Mouse (Mus musculus) kidney, adult 11 months (tissue): Measurements from ENCODE around the gene Hoxb1.
A peak's percentile ranks its signal among the peaks of the same experiment; 100 is the strongest.

Experiments
- DNase-seq: peaks from one replicate; pipeline ENCODE4 v3.0.0; 2022

Gene Hoxb1

DNA sequence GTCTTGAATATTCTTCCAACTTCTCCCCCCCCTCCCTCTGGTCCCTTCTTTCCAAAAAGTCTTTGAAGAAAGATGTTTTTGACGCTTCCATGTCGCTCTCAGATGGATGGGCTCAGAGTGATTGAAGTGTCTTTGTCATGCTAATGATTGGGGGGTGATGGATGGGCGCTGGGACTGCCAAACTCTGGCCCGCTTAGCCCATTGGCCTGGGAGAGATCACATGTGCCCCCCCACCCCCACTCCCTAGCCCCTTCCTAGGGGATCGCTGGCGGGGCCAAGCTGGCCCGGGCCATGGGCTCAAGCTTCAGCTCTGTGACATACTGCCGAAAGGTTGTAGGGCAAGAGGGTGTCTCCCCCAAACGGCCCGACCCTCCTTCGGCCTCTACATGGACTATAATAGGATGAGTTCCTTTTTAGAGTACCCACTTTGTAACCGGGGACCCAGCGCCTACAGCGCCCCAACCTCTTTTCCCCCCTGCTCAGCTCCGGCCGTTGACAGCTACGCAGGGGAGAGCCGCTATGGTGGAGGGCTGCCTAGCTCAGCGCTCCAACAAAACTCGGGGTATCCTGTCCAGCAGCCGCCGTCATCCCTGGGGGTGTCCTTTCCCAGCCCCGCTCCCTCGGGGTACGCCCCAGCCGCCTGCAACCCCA, at the start of gene Hoxb1:
Gene Hoxb1, plus strand, starts transcription at position 312 of the 651 bp plus-strand sequence.
- DNase-seq: no peak

DNA sequence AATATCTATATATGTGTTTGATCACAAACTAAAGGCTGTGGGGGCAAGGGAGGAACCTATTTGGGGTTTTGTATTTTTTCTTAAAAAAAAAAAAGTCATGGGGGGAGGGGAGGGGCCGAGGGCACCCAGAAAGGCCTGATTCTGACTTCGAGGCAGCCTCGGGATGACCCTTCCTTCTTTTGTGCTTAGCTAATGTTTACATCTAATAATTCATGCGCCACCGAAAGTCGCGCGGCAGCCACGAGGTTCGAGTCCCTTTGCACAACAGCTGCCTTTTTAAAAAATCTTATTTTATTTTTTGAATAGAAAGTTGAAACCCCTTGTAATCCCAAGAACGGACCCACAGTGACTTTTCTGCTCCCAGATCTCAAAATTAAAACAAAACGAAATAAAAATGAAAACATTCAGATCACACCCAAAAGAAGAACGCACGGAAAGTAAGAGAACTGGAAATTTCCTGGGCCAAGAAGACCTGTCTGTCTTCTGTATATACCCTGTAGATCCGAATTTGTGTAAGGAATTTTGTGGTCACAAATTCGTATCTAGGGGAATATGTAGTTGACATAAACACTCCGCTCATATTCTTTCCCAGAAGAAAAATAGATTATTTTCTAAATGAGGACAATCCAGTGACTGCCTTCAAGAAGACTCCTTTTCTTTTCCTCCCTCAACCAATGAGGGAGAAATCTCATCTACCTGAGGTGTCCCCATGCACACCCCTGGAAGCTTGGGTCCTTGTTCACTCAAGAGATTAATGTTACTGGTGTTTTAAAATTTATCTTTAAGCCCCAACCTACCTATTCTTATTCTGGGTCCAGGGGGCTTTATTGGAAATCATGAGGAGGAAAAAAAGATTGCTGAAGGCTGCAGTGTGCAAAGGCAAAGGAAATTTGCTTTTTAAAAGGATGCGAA, 48.6 kb upstream of the Hoxb1 start:
- DNase-seq: no peak

DNA sequence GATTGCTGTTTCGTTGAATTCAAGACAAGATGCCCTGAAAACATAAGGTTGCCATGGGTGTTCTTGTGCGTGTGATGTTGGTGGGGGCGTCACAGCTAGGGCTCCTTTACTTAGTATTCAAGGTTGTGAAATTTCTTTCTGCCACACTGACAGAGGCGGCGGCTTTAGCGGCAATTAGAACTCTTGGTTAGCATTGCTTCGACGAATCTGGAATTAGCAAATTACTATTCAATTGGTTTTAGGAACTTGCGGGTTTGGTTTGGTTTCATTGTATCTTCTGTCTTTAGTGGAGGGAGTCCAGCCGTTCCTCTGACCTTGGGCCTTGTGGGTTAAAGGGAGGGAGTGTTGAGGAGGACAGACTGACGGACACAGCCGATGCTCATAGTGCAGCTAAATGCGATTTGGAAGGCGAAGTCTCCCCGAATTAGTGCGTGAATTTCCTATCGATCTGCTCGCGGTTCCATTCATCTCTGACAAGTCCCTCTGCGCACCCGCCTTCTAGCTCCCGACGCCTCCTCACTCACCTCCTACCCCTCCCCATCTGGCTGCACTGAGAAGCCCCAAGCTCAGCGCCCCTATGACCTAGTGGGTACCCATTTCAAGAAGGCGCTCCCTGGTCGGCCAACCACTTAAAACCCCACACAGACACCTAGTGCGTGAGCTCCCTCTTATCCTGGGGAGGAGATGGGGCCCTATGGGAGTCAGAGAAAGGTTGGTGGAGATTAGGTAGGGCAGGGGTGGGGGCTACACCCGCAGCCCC, 47.8 kb upstream of the Hoxb1 start, which contains the start of gene Hoxb4:
Gene Hoxb4, plus strand, starts transcription at position 660 of the 760 bp plus-strand sequence.
- no peak for DNase-seq

DNA sequence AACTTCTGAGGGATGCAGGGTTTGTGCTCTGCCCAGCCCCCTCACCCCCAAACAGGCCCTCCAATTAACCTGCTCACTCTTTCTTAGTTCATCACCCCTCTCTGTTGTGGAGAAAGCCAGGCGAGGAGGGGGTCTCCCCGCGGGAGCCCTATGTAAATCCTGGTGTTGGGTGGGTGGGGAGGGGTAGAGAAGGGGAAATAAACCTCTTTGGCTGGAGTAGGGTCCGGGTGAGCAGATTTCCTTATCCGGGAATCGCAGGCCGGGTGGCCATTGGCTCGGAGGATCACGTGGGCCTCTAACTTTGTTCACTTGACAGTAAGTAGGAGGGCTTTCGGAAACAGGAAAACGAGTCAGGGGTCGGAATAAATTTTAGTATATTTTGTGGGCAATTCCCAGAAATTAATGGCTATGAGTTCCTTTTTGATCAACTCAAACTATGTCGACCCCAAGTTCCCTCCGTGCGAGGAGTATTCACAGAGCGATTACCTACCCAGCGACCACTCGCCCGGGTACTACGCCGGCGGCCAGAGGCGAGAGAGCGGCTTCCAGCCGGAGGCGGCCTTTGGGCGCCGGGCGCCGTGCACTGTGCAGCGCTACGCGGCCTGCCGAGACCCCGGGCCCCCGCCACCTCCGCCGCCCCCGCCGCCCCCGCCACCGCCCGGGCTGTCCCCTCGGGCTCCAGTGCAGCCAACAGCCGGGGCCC, 47.0 kb upstream of the Hoxb1 start:
- DNase-seq: peak; percentile 90

DNA sequence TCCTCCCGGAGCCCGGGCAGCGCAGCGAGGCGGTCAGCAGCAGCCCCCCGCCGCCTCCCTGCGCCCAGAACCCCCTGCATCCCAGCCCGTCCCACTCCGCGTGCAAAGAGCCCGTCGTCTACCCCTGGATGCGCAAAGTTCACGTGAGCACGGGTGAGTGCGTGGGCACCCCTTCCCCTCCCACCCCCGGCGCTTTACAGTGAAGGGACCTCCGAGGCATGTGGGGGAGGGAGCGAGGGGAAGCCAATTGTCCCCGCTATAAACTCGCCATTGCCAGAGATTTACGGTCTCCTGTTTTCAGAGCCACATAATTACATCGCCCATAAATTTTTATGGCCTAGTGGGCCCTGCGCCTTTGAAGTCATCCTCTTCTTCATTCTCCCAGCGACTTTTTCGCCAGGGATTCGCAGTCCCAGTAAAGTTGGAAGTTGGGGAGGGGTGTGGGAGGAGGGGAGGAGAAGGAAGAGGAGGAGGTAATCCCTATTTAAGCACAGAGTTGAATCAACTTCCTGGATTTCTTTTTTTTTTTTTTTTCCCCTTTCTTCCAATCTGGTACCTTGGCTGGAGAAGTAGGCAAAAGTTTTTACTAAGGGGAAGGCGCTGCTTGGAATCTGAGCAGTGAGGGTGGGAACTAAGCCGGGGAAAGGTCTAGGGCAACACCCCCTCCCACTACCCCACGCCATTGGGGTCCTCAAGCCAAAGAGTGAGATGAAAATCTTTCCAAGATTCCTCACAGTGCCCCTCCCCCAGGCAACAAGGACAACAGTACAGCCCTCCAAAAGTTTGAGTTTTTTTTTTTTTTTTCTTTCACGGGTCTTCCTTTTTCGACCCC, 46.3 kb upstream of the Hoxb1 start:
- peak; percentile 69 for DNase-seq

DNA sequence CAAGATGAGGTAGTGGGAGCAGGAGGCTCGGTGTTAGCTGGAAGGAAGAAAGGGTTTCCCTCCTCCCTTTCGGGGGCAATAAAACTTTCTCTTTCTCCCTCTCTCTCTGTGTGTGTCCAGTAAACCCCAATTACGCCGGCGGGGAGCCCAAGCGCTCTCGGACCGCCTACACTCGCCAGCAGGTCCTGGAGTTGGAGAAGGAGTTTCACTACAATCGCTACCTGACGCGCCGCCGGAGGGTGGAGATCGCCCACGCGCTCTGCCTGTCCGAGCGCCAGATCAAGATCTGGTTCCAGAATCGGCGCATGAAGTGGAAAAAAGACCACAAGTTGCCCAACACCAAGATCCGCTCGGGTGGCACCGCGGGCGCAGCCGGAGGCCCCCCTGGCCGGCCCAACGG, 45.6 kb upstream of the Hoxb1 start:
- peak; percentile 70 for DNase-seq

DNA sequence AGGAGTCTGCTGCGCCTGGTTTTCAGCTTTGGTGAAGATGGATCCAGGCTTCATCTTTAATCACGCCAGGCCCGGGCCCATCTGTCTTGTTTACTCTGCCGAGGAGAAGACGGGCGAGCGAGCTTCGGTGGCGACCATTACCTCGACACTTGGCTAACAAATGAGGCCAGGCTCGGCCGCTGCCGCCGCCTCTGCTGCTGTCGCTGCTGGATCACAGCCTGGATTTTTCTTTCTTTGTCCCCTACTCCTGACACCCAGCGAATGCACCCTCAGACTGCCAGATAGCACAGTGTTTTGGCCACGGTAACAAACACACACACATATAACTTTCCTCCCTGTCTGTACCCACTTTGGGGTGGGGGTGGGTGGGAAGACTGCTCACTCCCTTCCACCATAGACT, 44.9 kb upstream of the Hoxb1 start:
- no peak for DNase-seq

DNA sequence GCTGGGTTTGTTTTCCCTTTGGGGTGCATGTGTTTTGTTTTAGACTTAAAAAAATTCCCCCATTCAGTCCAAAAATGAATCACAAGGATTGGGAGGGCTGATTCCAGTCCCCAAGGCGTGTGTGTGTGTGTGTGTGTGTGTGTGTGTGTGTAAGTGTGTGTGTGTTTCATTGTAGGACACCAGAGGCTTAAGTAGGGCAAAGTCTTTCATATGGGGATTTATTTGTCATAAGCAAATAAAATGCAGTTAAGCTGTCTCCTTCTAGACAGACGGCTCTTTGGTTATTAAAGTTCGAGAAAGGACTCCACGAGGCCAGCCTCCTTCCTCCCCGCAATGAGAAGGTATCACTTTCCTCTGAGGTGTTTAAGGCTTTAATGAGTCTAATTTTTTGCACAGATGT, 43.7 kb upstream of the Hoxb1 start:
- no peak for DNase-seq

DNA sequence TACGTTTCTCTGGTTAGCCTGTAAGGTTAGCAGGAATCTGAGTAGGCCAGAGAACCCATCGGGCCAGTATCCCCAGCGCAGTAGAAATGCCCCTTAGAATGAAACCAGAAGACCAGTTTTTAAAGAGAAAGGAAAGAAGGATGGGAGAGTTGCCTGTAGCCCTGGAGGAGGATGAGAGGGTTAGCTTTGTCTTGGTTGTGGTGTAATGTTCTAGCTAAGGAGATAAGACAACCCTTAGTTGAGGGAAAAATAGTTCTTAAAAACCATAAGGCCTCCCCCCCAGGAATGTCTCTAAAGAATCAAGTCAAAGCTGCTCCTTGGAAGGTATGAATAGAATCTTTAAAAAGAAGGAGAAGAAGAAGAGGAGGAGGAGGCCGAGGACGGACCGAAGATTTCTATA, 42.8 kb upstream of the Hoxb1 start:
- DNase-seq: no peak

DNA sequence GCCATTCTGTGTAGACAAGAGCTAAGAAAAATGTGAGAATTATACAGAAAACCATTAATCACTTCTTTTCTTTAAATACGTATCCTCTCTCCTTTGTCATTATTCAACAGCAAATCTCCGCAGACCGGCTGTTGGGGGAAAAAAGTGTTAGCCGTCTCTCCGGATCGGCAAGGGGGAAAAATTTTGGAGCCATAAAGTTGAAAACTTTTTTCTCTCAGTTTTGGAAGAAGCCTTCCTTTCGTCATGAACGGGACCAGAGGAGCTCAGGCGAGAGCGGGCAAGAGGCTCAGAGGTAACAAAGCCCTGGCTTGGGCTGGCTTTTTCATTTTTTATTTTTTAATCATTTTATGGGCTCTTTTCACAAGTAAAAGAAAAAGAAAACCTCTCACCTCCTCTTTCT, 42.4 kb upstream of the Hoxb1 start, which contains the start of gene Hoxb3:
Gene Hoxb3, plus strand, starts transcription at position 173 of the 400 bp plus-strand sequence.
- no peak for DNase-seq

DNA sequence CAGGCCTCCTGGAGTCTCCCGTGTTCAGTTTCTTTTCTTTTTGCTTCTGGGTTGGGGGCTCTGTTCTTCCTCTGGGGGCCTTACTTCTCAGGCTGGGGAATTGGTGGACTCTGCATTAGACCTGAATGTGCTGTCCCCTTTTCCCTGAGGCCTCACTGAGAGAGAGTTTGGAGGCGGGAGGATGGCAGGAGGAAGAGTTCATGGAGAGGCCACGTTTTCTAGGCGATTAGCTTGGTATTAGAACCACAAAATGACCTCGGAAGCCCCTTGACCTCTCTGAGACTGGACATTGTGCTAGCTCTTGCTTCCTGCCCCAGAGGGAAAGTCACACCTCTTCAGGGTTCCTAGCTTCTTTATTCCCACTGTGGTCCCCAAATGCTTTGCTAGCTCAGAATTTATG, 41.4 kb upstream of the Hoxb1 start:
- no peak for DNase-seq

DNA sequence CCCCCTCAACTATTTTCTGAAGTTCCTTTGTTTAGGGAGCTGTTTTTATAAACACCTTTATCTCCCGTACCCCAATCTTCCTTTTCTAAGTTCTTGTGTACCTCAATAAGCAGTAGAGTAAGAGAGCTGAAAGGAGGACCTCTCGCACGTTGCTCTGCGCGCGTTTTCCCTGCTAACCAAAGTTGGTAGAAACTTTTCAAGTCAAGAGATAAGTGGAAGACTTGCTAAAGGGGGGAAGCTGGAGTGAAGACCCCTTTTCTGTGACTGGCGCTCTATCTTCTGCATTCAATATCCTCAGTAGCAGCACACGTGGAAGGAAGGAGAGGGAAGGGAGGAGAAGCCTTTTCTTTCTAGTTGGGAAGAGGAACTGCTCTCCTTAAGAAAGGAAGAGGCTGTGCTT, 40.6 kb upstream of the Hoxb1 start:
- DNase-seq: no peak

DNA sequence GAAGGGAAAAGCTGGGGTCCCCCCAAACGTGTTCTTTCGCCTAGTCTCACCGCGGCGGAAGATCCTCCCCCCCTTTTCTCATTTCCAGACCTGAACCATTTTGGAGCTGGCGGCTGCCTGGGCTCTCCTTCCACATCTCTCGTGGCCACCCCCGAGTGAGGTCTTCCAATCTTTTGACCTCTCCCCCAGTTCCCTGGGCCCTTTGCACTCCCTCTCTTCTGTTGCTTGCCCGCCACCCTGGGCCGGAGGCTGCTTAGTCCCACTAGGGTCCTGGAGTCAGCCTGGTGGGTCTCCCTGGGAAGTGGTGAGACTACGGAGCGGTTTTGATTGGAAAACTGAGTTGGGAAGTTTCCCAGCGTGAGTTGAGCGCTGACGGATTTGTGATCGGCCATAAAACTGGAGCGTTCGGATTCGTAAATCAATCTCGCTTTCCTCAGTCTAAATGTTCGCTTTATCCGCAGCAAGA, 39.8 kb upstream of the Hoxb1 start:
- DNase-seq: no peak

DNA sequence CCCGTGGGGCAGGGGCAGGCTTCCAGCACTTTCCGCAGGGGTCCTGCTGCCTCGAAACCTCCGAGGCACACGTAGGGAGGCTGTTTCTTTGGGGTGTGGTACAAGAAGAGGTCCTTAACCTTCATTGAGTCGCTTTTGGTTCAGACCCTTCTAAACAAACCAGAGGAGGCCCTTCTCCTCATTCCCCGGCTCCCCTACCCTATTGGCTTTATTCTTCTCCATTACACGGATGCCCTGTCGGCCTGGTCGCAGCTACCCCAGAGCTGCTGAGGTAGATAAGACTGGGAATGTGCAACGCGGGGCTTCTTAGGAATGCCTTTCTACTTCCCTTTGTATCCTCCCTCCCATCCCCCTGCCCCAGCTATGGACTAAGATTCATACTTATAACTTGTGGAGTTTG, 38.8 kb upstream of the Hoxb1 start:
- DNase-seq: no peak

DNA sequence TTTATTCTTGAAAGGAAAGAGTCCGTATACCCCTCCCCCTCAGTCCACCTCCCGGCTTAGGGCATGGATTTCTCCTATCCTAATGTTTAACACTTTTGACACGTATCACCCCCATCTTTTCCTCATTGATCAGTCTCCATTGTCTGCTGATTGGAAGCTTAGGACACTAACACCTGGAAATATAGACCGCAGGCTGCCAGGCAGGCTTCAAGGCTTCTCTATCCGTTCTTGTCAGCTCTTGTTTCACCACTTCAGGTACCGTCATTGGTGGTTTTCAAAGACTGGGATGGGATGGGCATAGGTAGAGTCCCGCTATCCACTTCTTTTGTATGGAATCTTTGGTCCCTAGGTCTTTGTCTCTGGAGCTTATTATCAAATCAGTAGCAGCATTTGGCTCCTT, 38.4 kb upstream of the Hoxb1 start:
- no peak for DNase-seq

DNA sequence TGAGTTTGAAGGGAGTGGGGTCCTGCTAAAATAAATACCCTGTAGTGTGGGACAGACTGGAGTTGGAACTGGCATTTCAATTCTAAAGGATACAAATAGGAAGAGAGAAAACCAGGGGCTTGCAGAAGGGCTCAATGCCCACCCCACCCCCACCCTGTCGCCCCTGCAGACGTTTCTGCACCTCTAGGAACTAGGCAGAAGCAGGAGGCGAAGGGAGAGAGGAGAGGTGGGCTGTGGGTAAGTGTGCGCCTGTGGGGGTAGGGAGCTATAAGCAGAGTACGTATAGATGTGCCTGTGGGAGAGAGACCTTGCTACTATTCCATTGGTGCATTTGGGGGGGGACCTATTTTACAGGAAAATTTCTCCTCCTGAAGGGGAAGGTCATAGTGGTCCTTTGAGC, 37.8 kb upstream of the Hoxb1 start:
- DNase-seq: no peak

DNA sequence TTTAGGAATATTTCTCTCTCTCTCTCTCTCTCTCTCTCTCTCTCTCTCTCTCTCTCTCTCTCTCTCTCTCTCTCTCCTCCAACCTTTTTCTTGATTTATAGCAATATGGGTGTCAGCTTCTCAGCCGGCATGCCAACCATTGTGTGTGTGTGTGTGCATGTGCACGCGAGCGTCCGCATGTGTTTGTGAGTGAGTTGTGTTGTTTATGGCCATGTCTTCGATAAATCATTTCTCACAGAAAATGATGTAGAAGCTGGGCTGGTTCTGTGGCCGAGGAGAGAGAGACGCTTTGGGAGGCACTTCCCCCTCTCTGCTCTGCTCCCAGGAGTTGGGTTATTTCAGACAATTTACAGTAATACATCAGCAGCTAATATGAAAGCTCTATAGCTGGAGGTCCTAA, 36.9 kb upstream of the Hoxb1 start:
- no peak for DNase-seq

DNA sequence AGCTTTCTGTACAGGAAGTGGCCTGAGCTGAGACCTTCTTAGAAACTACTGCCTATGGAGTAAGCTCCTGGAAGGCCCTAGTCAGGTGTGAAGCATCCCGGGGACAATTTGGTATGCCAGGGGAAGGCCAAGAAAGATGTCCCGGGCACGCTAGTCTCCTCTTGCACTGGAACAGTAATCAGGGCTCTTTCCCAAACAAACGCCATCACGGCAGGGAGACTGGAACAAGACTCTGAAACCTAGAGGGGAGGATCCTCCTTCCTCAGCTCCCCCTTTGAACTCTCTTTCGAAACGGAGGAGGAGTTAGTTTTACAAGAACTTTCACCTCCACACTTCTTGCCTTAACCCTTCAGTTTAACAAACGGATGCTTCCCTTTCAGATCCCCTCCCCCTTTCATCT, 33.4 kb upstream of the Hoxb1 start:
- no peak for DNase-seq

DNA sequence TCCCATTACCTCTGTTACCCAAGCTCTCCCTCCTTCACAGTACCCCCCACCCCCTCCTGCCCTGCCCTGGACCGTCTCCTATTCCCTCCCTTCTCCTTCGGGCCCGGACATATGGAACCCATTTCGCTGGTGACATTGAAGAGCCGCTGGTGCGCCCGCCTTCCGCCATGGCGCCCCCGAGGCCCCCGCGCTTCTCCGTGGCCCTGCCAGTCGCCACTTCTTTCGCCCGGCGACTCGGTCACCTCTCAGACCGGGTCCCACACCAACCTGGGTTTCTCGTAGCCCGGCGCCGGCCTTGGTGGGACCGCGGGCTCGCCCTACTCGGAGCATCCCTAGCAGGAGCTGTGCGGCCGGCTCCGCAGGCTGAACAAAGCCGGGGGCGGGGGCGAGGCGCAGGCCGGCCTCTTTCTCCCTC, 32.9 kb upstream of the Hoxb1 start:
- no peak for DNase-seq

DNA sequence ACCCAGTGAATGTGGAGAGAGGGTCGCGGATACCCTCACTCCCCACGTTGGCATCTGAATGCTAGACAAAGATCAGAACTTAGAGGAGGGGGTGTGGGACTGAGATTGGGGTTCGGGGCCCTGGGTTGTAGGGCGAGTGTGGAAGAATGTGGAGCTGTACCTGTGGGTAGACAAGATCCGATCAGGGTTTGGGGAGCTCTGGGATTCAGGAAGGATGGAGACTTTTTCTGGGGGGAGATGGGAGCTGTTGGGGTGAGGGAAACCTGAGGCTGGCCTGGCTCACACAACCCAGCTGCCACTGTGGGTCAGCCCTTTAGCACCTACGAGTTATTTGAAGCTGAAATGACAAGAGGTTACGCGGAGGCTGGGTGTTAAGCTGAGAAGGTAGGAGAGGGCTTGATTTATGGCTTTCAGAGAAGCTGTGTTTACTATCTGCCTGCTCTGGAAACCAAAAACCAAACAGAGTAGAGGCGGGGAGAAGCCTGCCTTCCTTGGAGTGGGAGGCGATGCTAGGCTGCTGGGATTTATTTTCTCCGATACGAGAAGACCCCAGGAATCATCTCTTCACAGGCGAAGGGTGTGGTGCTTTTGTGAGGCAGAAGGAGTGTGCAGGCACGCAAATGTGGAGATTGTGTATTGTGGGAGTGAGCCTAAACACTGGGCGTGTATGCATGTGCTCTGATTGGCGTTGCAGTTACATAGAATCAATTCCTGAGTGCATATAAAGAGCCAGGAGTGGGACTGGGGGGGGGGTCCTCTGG, 32.1 kb upstream of the Hoxb1 start:
- DNase-seq: no peak

DNA sequence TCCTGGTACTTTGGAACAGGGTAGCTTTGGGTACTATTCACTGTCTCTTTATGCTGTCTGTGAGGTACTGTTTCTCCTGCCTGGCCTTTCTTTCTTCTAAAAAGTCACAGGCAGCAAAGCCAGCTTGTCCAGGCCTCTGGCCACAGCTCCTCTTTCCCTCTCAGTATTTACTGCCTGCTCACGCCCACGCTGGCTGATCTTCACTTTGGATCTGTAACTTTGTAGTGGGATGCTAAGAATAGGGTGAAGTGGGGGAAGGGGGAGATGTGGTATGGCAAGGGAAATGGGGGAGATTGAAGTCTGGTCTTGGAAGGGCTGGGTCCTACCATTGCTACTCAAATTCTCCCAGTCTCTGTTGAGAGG, 31.6 kb upstream of the Hoxb1 start:
- DNase-seq: no peak
